Mouse (Mus musculus) limb, embryonic 15.5 days (tissue): ENCODE measurements around the gene Parp11. TPM values are rescaled to one million over a fixed set of nuclear protein-coding genes. Genes with fewer than 3 reads are reported as not detected.
"Not testable (repeated sequence)": the region's sequence is repeated elsewhere in the genome, so short reads cannot be mapped to it uniquely, and the experiment has no call there.

Experiments
- ATAC-seq: fragments of 200-750 bp; cut with Nextera tagmentation; 2 replicates; pipeline ENCODE4 v1.8.0; 2017; ENCODE audit warnings: low read depth, moderate TSS enrichment; ENCODE audit not compliant: insufficient number of reproducible peaks, low FRiP score, low TSS enrichment
- H3K27ac ChIP-seq: fragments of 300-500 bp; sonication (generic); 2 replicates; pipeline ENCODE4 v1.5.1; 2015; ENCODE audit warnings: moderate library complexity, mild to moderate bottlenecking, inconsistent platforms
- H3K27me3 ChIP-seq: fragments of 300-500 bp; sonication (generic); 2 replicates; pipeline ENCODE4 v1.6.1; 2015; ENCODE audit warnings: inconsistent platforms
- H3K36me3 ChIP-seq: fragments of 300-500 bp; sonication (generic); 2 replicates; pipeline ENCODE4 v1.6.1; 2015; ENCODE audit warnings: inconsistent platforms
- H3K4me1 ChIP-seq: fragments of 300-500 bp; sonication (generic); 2 replicates; pipeline ENCODE4 v1.6.1; 2015; ENCODE audit warnings: inconsistent platforms
- H3K4me2 ChIP-seq: fragments of 300-500 bp; sonication (generic); 2 replicates; pipeline ENCODE4 v1.6.1; 2015; ENCODE audit warnings: mild to moderate bottlenecking, inconsistent platforms
- H3K4me3 ChIP-seq: fragments of 300-500 bp; sonication (generic); 2 replicates; pipeline ENCODE4 v1.5.1; 2015; ENCODE audit warnings: mild to moderate bottlenecking, inconsistent platforms
- H3K9ac ChIP-seq: fragments of 300-500 bp; sonication (generic); 2 replicates; pipeline ENCODE4 v1.6.1; 2015; ENCODE audit warnings: inconsistent platforms
- H3K9me3 ChIP-seq: fragments of 300-500 bp; sonication (generic); 2 replicates; pipeline ENCODE4 v1.6.1; 2016; ENCODE audit warnings: inconsistent platforms
- WGBS: fragments of 180-500 bp; shearing (Covaris S2); methylation state at CpG from one replicate; pipeline ENCODE4 v1.1.7; 2015; 5-methylcytosine and 5-hydroxymethylcytosine counted together
- polyA plus RNA-seq: library from polyadenylated mRNA; unstranded; fragments of >200 nt; fragmentation: Nextera tagmentation; extraction: Ambion mirVana; gene quantifications from 2 replicates; pipeline ENCODE4 v1.2.1, GENCODE M21; 2015

The Parp11 gene
- polyA plus RNA-seq, 1 experiment from 2014 or later, result 25.1 TPM

GRCm38 (mm10) chr6:127502530-127502929, 55.9 kb downstream of the Parp11 start:
- no peak overlapping the region for H3K4me3 ChIP-seq
- WGBS, result 54% methylated on average over 3 of the region's 3 CpGs
- no peaks in the 10 kb centered on the region for H3K36me3 ChIP-seq
- H3K9me3 ChIP-seq, result no peaks in the 10 kb centered on the region
- no peak overlapping the region for H3K4me2 ChIP-seq
- no peak overlapping the region for H3K9ac ChIP-seq
- ATAC-seq, result no peak
- peaks cover 5% of the 10 kb centered on the region for H3K4me1 ChIP-seq
- H3K27me3 ChIP-seq, result no peaks in the 10 kb centered on the region
- H3K27ac ChIP-seq, result no peak overlapping the region

DNA sequence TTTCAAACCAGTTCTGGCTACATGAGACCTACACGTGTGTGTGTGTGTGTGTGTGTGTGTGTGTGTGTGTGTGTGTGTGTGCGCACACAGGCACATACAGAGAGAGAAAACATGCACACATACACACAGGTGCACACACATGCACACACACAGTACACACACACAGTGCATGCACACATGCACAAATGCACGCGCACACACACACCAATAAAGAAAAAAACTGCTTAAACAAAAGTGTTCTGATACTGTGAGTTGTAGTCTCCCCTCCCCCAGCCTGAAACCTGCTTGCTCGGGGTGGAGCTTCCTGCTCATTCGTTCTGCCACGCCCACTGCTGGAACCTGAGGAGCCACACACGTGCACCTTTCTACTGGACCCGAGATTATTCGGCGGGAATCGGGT, 67.1 kb downstream of the Parp11 start:
- WGBS, result 92% methylated on average over 7 of the region's 12 CpGs
- not testable (repeated sequence) for ATAC-seq, H3K4me3 ChIP-seq, H3K4me1 ChIP-seq, H3K9ac ChIP-seq, H3K9me3 ChIP-seq, H3K27ac ChIP-seq, H3K27me3 ChIP-seq, H3K36me3 ChIP-seq, H3K4me2 ChIP-seq

- Histone ChIP-seq H3K4me2 (no peak overlapping the region), H3K27ac (no peak overlapping the region), H3K36me3 (no peaks in the 10 kb centered on the region), H3K4me3 (no peak overlapping the region), H3K4me1 (no peaks in the 10 kb centered on the region), H3K27me3 (peaks cover 6% of the 10 kb centered on the region; the same call in 1 of the 2 replicates), H3K9ac (no peak overlapping the region), H3K9me3 (no peaks in the 10 kb centered on the region)
- WGBS, result 70% methylated on average over 8 of the region's 8 CpGs
- ATAC-seq, result no peak
Measured at GRCm38 (mm10) chr6:127521176-127521575, 74.5 kb downstream of the Parp11 start.

DNA sequence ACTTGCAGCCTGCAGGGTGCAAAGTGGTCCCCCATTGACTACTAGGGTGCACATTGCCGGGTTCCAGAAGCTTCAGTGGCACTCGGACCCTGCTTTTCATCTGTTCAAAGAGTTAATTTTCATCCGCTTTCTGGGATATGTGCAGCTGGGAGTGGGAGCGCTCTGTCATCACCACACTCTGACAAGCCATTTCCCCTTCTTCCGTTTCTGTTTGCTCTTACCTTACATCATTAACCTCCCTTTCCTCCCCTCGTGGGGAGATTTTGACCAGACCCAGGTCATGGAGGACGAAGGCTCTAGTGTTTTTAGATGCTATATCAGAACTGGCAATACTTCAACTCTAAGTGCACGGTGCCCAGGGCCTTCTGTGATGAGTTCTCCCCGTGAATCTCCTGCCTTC, 75.7 kb downstream of the Parp11 start:
- Histone ChIP-seq H3K4me2 (no peak overlapping the region), H3K9me3 (no peaks in the 10 kb centered on the region), H3K27me3 (peaks cover 6% of the 10 kb centered on the region; the same call in 1 of the 2 replicates), H3K27ac (no peak overlapping the region), H3K4me1 (no peaks in the 10 kb centered on the region), H3K4me3 (no peak overlapping the region), H3K9ac (no peak overlapping the region), H3K36me3 (no peaks in the 10 kb centered on the region)
- 49% methylated on average over 9 of the region's 9 CpGs for WGBS
- no peak for ATAC-seq

- H3K36me3 ChIP-seq, result no peaks in the 10 kb centered on the region
- ATAC-seq, result no peak
- no peak overlapping the region for H3K9ac ChIP-seq
- H3K4me1 ChIP-seq, result no peaks in the 10 kb centered on the region; the same call in 1 of the 2 replicates
- WGBS, result 39% methylated on average over 8 of the region's 8 CpGs
- H3K4me3 ChIP-seq, result no peak overlapping the region
- H3K9me3 ChIP-seq, result no peaks in the 10 kb centered on the region
- peaks cover 6% of the 10 kb centered on the region; the same call in 1 of the 2 replicates for H3K27me3 ChIP-seq
- H3K4me2 ChIP-seq, result no peak overlapping the region
- no peak overlapping the region for H3K27ac ChIP-seq
Measured at GRCm38 (mm10) chr6:127524442-127524841, 77.8 kb downstream of the Parp11 start.

DNA sequence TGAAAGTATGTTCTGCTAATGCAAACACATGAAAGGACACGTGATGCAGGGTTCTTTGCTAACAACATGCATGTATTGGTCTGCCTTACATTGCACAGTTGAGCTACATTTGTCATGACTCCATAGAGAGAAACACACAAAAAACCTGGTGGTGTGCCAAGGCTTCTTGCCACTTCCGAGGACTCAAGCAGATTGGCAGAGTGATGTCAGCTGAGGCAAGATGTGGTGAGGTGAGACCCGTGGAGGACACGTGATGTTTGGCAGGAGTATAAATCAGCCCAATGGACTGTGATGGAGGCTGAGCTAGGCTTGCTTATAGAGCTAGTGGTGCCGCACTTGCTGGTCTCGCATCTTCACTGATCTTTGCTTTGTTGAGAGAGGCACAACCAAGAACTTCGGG, 82.0 kb downstream of the Parp11 start:
- Histone ChIP-seq H3K9me3 (no peaks in the 10 kb centered on the region), H3K4me3 (no peak overlapping the region), H3K9ac (no peak overlapping the region), H3K4me2 (no peak overlapping the region), H3K4me1 (no peaks in the 10 kb centered on the region; the same call in 1 of the 2 replicates), H3K27ac (no peak overlapping the region), H3K27me3 (no peaks in the 10 kb centered on the region), H3K36me3 (no peaks in the 10 kb centered on the region)
- ATAC-seq, result no peak
- 81% methylated on average over 7 of the region's 7 CpGs for whole genome bisulfite sequencing

DNA sequence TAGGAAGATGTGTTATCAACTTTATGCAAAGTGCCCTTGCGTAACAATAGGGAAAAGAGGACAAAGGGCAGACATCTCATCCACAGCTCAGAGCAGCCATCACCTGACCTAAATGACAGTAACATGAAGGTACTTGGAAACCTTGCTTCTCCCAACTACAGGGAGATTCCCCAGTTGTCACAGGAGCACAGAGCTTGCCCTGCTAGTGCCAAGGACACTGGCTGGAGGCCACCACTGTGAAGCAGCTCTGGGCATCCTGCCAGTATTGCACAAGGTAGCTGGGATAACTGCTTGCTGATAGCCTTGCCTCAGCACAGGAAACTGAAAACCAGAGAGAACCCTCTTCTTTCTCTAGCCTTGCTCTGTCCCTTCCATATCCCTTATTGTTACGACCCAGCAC, 82.8 kb downstream of the Parp11 start:
- Histone ChIP-seq H3K9me3 (no peaks in the 10 kb centered on the region), H3K27ac (no peak overlapping the region), H3K27me3 (no peaks in the 10 kb centered on the region), H3K36me3 (no peaks in the 10 kb centered on the region), H3K4me1 (no peaks in the 10 kb centered on the region; the same call in 1 of the 2 replicates), H3K9ac (no peak overlapping the region), H3K4me2 (no peak overlapping the region), H3K4me3 (no peak overlapping the region)
- no peak for ATAC-seq
- 65% methylated on average over 2 of the region's 2 CpGs for WGBS

- no peak for ATAC-seq
- H3K4me3 ChIP-seq, result no peak overlapping the region
- H3K27me3 ChIP-seq, result no peaks in the 10 kb centered on the region
- H3K4me2 ChIP-seq, result no peak overlapping the region
- WGBS, result 55% methylated on average over 3 of the region's 3 CpGs
- H3K27ac ChIP-seq, result no peak overlapping the region
- H3K9ac ChIP-seq, result no peak overlapping the region
- no peaks in the 10 kb centered on the region for H3K36me3 ChIP-seq
- H3K4me1 ChIP-seq, result no peaks in the 10 kb centered on the region; the same call in 1 of the 2 replicates
- H3K9me3 ChIP-seq, result no peaks in the 10 kb centered on the region
Measured at GRCm38 (mm10) chr6:127530206-127530605, 83.6 kb downstream of the Parp11 start.

GRCm38 (mm10) chr6:127531412-127532205, 85.0 kb downstream of the Parp11 start:
- Histone ChIP-seq H3K27me3 (no peaks in the 10 kb centered on the region), H3K27ac (no peak overlapping the region), H3K4me3 (no peak overlapping the region), H3K36me3 (no peaks in the 10 kb centered on the region), H3K9me3 (no peaks in the 10 kb centered on the region), H3K4me2 (no peak overlapping the region), H3K4me1 (no peaks in the 10 kb centered on the region; the same call in 1 of the 2 replicates), H3K9ac (no peak overlapping the region)
- no peak for ATAC-seq
- 36% methylated on average over 3 of the region's 3 CpGs for WGBS

DNA sequence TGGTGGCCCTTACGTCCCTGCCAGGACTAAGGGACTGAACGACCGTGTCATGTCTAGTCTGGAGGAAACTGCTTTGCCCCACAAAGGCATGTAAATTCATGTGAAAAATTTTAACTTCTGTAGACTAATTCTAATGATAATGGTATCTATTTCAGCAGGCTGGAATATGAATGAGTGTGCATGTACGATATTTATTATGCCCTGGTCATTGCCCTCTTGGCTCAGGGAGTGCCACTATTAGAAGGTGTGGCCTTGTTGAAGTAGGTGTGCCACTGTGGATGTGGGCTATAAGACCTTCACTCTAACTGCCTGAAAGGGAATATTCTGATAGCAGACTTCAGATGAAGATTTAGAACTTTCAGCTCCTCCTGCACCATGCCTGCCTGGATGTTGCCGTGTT, 85.7 kb downstream of the Parp11 start:
- Histone ChIP-seq H3K4me1 (no peaks in the 10 kb centered on the region; the same call in 1 of the 2 replicates), H3K27me3 (no peaks in the 10 kb centered on the region), H3K9ac (no peak overlapping the region), H3K9me3 (no peaks in the 10 kb centered on the region), H3K36me3 (no peaks in the 10 kb centered on the region), H3K4me2 (no peak overlapping the region), H3K27ac (no peak overlapping the region), H3K4me3 (no peak overlapping the region)
- no peak for ATAC-seq
- WGBS, result 80% methylated on average over 5 of the region's 5 CpGs

GRCm38 (mm10) chr6:127533766-127534165, 87.1 kb downstream of the Parp11 start:
- H3K27me3 ChIP-seq, result no peaks in the 10 kb centered on the region

DNA sequence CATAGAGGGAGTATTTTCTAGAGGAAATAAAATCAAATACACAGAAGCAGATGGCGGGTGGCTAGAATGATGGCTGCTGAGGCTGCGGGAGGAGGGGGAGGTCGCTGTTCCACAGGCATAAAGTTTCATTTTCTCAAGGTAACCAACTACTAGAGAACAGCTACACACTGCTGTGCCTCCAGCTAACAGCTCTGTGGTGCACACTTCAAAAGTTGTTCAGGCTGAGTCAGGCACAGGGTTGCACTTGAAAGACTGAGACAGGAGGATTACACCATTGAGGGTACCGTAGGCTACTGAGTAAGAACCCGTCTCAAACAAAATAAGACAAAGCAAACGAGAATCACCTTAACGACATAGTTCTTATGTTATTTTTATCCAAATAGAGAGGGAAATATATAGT, 90.4 kb downstream of the Parp11 start:
- Histone ChIP-seq H3K4me1 (no peaks in the 10 kb centered on the region; the same call in 1 of the 2 replicates), H3K27me3 (peaks cover 11% of the 10 kb centered on the region), H3K9me3 (no peaks in the 10 kb centered on the region), H3K4me2 (no peak overlapping the region), H3K27ac (no peak overlapping the region), H3K9ac (no peak overlapping the region), H3K36me3 (no peaks in the 10 kb centered on the region), H3K4me3 (no peak overlapping the region)
- ATAC-seq, result no peak
- 56% methylated on average over 7 of the region's 7 CpGs for WGBS

More at GRCm38 (mm10) chr6:127533766-127534165, 87.1 kb downstream of the Parp11 start:
- no peak for ATAC-seq
- H3K36me3 ChIP-seq, result no peaks in the 10 kb centered on the region
- no peak overlapping the region for H3K27ac ChIP-seq
- H3K9ac ChIP-seq, result no peak overlapping the region
- H3K4me2 ChIP-seq, result no peak overlapping the region
- H3K4me1 ChIP-seq, result no peaks in the 10 kb centered on the region; the same call in 1 of the 2 replicates
- H3K4me3 ChIP-seq, result no peak overlapping the region
- 84% methylated on average over 5 of the region's 5 CpGs for WGBS
- H3K9me3 ChIP-seq, result no peaks in the 10 kb centered on the region
